Mouse (Mus musculus) CH12F3 (cell line): ENCODE results near the gene Myoz1.
"Not testable (repeated sequence)": the region's sequence is repeated elsewhere in the genome, so short reads cannot be mapped to it uniquely, and the experiment has no call there.

Source experiments
- in situ Hi-C: fragments of 300-500 bp; cut with MboI; formaldehyde crosslinking; loops from 2 replicates; pipeline ENCODE4 v1.14.3; 2020; ENCODE audit warnings: low sequenced_read_pairs

Gene Myoz1

DNA sequence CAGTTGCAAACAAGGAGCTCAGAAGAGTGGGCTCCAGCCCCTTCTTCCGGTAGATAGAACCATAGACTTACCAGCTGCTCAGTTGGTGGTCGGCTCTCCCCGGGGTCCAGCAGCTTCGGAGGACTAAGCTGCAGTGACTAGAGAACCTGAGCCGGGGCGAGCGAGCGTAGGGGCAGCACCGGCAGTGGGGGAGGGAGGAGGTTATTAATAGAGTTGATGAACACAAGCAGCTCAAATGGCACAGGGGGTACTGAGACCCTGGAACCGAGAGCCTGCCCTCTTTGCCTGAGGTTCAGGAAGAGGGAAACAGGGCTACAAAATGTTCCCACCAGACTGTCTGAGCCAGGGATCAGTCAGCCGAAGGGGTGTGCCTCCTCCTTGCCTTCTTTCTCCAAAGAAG, at the start of gene Myoz1:
Myoz1 (minus strand) TSS at position 180 of the 400 bp plus-strand sequence.
- in situ Hi-C loops: no loop called here

DNA sequence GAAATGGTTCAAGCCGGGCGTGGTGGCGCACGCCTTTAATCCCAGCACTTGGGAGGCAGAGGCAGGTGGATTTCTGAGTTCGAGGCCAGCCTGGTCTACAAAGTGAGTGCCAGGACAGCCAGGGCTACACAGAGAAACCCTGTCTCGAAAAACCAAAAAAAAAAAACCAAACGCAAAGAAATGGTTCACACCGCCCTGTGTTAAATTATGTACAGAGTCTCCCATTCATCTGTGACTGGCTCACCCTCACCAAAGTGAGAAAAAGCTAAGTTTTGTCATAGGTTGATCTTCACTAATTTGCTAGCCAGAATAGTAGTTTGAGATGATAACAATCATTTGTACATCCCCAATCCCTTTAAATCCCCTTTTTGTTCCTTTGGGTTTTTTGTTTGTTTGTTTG, 47.1 kb upstream of the Myoz1 start:
- in situ Hi-C loops: not testable (repeated sequence)

DNA sequence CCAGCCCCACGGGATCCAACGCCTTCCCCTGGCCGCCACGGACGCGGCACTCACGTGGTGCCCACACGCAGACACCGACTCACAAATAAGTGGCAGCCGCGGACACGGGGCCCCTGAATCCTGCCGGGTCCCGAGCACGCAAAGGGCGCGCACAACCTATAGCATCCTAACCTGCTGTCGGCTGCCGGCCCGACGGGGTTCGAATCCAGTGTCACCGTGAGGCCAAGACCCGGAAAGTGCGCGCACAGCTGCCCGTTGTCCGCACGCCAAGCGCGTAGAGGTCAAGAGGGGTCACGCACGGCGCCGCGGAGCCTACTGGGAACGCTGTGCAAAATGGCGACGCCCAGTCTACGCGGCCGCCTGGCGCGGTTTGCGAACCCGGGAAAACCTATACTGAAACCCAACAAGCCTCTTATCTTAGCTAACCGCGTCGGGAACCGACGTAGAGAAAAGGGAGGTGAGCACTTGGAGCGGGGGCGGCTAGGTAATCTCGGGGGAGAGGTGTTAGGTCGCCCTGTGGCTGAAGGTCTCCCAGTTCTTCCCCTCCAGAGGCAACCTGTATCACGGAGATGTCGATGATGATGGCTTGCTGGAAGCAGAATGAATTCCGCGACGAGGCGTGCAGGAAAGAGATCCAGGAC, 46.5 kb upstream of the Myoz1 start, which contains the start of gene Chchd1:
Chchd1 (plus strand) TSS at position 266 of the 641 bp plus-strand sequence.
- in situ Hi-C loops: no loop called here

DNA sequence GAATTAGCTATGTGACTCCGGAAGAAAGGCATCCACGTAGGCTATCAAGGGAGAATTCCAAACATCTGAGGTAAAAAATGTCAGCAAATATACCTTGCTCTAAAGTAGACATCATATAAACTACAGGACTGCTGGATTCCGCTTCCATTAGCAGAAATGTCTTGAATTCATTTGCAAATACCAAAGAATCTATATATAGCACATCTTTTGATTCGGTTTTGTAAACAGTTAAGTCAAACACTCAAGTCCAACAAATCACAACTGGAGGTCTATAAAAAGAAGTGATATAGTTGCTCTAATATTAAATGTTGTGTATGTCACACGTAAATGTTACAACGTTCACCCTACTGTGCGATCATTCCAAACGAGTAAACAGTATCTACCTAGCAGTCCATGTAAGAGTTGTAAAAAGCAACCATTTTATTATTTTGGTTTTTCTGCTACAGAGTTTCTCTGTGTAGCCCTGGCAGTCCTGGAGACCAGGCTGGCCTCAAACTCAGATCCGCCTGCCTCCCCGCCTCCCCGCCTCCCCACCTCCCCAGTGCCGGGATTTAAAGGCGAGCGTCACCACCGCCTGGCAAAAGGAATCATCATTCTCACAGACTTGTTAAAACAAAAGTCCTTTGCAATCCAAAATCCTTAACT, 45.9 kb upstream of the Myoz1 start:
- in situ Hi-C loops: no loop called here

DNA sequence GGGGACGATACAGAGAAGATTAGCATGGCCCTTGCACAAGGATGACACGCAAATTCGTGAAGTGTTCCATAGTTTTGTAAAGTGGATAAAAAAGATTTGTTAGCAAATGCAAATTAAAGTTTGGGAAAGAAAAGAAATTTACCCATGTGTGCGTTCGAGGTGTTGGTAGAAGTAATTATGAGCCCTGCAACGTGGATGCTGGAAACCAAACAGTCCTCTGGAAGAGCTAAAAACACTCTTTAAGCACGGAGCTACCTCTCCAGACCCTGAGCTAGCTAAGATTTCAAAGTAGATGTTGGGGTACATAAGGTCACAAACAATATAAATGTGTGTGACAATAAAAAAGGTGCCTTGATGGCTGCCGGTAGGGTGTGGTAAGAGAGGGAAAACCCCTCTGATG, 45.2 kb upstream of the Myoz1 start:
- in situ Hi-C loops: no loop called here

DNA sequence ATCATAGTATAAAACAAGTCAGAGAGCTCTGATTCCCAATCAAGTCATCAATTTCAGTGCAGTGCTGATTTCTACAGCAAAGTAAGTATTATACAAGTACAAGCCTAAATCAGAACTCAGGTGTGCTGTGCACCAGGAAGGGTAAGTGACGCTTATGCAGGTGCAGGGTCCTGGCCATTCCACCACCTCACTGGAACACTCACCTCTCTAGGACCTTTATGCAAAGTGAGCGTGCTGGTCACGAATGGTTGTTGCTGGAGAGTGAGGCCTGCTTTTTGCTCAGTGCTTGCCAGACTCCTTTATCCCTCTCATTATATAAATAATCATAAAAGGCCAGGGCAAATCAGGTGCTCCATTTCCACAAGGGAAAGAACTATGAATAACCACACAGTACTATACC, 44.0 kb upstream of the Myoz1 start:
- in situ Hi-C loops: no loop called here

DNA sequence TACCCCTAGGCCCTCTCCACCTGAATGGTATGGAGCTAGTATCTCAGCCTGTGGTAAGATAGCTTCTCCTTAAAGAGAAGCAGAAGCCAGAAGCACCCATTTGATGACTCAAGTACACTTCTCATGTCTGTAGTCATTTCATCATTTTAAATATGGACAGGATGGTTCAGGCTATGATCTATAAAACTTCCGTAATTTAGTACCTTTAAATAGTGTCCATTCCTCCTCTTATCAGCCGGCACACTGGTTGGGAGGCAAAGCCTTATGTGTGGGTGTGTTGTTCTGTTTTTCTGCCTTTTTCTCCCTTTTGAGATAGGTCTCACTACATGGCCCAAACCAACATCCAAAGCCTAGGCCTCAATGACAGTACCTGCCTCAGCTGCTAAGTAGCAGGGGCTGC, 42.2 kb upstream of the Myoz1 start:
- in situ Hi-C loops: no loop called here

DNA sequence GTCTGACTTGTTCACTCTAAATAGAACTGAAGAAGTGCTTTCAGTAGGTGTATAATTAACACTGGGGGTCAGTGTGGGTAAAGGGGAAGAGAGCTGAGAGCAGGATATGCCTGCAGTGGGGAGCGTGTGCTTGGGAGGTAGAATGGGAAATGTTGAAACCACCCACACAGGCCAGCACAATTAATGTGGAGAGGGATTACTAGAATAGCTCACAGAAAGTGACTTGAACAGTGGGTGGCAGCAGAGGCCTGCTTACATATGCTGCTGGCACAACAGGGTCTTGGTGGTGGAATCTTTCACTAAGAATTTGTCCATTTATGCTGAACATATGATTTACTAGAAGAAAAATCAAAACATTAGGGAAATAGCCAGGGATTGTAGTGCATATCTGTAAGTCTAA, 40.6 kb upstream of the Myoz1 start:
- in situ Hi-C loops: no loop called here

DNA sequence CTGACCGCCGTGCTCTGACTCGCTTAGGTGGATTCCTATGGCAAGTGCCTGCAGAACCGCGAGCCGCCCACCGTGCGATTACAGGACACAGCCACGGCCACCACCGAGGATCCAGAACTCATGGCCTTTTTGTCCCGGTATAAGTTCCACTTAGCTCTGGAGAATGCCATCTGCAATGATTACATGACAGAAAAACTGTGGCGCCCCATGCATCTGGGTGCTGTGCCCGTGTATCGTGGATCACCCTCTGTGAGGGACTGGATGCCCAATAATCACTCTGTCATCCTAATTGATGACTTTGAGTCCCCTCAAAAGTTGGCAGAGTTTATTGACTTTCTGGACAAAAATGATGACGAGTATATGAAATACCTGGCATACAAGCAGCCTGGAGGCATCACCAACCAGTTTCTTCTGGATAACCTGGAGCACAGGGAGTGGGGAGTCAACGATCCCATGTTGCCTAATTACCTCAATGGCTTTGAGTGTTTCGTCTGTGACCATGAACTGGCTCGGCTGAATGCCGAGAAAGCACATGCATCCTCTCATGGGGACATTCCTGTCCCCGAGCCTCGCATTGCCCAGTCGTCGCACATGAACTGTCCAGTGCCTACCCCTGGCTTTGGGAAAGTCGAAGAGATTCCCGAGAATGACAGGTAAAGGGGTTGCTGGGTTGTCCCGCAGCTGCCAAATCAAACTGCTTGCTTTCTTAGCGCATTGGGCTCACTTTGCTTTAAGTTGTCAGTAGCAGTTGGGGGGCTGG, 39.6 kb upstream of the Myoz1 start:
- in situ Hi-C loops: no loop called here

DNA sequence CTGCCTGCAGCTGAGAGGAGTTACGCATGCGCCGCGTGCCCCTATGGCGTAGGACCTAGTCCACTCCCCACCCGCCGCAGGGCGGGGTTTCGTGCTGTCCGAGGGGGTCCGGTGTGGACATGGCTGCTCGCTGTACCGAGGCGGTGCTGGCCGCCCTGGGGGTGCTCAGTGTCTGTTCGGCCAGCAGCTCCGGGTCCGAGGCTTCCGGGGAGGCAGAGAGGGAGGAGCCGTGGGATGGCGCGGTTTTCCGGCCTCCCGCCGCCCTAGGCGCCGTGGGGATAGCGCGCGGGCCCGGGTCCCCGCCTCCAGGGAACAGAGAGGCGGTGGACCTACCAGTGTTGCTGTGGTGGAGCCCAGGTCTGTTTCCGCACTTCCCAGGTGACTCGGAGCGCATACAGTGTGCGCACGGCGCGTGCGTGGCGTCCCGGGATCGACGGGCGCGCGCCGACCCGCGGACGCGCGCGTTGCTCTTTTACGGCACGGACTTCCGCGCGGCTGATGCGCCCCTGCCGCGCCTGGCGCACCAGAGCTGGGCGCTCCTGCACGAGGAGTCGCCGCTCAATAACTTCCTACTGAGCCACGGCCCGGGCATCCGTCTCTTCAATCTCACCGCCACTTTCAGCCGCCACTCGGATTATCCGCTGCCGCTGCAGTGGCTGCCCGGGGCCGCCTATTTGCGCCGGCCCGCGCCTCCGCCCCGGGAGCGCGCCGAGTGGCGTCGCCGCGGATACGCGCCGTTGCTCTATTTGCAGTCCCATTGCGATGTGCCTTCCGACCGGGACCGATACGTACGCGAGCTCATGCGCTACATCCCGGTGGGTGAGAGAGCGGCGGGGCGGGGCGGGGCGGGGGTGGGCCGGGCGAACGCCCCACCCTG, 38.8 kb upstream of the Myoz1 start, which contains the start of gene Fut11:
Fut11 (plus strand) TSS at position 85 of the 877 bp plus-strand sequence.
- in situ Hi-C loops: no loop called here

DNA sequence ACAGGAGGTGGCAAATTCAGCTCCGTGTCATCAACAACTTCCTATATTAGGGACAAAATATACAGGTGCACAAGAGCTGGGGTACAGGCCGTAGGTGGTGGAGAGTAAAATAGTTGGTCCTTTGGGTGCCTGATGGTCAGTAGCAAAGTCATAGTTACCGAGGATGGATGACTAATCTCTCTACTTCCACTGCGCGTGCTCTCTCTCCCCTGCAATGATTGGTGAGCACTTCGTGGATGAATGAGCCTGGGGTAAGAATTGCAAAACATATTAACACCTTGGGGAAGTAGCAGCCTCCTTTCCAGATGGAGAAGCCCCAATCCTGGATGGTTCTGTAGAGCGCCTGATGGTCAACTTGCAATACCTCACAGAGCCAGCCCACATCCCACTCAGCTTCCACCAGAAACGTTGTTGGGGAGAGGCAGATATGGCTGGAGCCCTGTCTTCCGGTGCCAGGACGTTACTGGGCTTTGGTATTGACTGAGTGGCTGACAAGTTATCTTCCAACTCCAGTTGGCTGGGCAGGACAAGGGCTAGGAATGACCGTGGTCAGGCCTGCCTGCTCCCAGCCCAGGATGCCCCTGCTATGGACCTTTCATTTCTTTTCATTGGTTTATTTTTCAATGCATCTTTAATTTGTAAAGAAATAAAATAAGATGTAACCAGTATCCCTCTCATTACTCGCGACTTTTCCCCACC, 38.0 kb upstream of the Myoz1 start:
- in situ Hi-C loops: no loop called here

DNA sequence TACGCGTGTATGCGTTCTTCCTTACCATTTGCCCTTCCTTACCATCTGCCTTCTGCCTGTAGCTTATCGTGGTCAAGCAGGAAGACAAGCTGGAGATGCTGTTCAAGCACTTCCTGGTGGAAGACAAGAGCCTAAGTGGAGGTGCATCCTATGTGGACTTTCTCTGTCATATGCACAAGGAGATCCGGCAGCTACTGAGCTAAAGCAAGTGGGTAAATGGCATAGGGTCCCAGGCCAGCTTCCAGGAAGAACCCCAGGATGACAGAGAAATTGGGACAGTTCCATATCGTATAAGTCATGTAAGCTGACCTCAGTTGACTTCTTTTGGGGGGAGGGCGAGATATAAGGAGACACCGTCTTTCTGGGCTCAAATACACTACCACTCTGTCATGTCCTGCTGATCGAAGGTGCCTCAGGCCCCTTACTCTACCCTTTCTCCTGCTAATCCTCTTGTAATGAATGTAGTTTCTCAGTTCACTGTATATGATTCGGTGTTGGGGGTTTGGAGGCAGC, 37.3 kb upstream of the Myoz1 start:
- in situ Hi-C loops: no loop called here

DNA sequence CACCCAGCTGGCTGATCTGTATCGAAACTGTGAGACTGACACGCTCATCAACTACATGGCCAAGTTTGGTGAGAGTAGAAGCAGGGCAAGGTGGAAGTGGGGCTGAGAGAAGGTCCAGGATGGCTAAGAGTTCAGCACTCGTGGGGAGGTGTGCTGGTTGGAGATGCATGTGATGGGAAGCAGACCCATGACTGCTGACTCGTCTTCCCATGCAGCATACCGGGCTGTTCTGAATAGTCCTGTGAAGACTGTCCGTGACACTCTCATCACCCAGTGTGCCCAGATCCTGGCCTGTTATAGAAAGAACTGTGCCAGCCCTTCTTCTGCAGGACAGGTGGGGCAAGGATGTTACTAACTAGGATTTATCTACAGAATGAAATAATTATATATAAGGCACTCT, 35.4 kb upstream of the Myoz1 start:
- in situ Hi-C loops: no loop called here

DNA sequence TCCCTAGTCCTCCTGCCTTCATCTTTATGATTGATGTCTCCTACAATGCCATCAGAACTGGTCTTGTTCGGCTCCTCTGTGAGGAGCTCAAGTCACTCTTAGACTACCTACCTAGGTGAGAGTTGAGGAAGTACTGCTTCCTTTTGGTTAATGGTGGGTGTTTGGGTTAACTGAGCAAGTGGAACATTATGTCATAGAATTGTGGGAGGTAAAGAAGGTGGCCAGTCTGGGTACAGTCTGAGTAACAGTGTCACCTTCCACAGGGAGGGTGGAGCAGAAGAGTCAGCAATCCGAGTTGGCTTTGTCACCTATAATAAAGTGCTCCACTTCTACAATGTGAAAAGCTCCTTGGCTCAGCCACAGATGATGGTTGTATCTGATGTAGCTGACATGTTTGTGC, 32.7 kb upstream of the Myoz1 start:
- in situ Hi-C loops: no loop called here

DNA sequence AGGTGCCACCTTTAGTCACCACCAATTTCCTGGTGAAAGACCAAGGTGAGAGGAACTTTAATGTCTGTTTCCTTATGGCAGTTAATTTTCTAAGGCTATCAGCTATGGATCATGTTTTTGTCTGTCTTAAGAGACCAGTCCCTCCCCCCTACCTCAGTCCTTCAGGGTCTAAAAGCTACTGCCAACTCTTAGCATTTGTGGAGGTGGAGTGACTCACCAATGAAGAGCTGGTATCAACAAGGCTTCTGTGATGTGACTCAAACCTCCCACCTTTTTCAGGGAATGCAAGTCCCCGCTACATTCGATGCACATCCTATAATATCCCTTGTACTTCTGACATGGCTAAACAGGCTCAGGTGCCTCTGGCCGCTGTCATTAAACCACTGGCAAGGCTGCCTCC, 30.2 kb upstream of the Myoz1 start:
- in situ Hi-C loops: no loop called here

DNA sequence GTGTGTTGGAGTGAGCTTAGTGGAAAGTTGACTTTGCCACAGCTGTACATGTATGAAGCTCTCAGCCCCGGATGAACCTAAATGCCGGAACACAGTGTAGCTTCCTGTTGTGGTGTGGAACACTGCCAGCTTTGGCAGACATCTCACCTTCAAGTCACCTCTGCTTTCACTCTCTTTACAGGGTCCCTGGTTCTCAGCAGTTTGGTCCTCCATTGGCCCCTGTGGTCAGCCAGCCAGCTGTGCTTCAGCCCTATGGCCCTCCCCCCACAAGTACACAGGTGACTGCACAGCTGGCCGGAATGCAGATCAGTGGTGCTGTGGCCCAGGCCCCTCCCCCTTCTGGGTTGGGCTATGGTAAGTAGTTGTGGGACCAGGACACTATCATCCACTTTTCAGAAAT, 26.2 kb upstream of the Myoz1 start:
- in situ Hi-C loops: no loop called here

DNA sequence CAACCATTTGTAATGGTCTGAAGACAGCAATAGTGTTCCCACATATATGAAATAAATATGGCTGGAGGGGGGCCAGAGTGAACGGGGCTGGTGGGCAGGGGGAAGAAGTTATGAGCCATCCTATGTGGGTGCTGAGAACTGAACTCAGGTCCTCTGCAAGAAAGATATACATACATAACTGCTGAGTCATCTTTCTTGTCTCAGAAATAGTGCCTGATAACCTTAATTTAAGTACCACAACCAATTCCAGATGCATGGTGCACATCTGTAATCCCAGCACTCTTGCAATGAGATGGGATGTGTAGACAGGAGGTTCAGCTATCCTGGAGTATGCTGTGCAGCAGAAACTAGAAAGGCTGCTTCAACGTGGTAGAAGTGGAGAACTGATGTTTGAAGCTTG, 25.4 kb upstream of the Myoz1 start:
- in situ Hi-C loops: no loop called here

DNA sequence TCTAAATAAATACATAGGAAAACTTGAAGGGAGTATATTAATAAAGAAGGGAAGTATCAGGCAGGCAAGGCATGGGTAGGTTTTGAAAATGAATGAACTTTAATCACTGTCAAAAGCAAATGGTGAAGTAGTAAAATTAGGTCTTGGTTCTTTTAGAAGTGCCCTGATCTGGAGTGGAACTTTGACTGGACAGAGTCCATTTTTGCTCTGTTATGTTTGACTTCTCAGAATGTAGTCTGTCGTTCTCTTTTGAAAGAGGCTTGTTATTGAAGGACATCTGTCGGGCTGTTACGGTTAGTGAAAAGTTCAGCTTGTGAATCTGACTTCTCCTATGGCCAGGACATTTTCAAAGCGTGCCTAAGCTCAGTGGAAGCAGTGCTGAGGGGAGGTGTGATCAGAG, 21.6 kb upstream of the Myoz1 start:
- in situ Hi-C loops: no loop called here

DNA sequence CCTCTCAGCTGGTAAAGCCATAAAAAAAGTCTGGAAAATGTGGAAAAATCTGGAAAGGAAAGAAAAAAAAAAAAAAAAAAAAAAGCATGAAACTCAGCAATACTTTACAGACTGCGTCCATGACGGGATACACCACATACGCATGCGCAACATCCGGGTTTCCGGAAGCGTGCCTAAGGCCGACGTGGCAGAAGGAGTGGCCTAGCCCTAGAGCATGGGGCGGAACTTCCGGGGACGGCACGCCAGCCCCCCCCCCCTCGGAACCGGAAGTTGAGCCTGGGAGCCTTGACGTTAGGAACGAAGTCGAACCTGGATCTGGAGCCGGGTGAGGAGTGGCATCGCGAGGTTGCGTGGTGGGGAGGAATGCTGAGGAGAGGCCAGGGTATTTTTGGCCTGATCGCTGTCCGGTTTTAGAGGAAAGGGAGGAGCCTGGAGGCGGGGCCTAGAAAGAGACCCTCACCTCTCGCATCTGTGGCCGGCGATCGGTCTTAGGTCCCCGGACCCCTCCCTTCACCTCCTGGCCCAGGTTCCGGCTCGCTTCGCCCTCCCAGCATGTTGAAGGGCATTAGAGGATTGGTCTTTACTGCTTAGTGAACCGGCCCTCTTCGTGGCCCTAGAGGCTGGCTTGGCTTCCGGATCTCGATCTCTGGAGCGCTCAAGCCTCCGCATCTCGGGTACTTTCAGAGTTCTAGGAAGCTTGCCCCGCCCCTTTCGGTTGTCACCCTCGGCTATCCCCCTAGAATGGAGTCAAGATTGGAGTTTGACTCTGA, 17.9 kb upstream of the Myoz1 start, which contains the start of gene Sec24c:
Sec24c (plus strand) TSS at position 245 of the 770 bp plus-strand sequence.
- in situ Hi-C loops: no loop called here

DNA sequence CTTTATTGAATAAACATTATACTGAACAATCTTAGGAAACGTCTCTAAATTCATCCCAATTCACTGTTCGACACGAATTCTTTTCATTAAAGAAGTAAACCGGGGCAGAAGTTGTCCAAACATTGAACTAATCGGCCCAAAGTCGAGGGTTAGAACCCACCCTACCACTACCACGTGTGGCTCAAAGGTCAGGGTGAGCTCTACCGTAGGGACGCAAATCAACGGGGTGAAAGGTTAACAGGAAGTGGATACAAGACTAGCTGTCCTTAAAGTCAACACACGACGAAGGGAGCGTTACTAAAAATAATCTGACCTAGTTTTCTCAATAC, 17.4 kb upstream of the Myoz1 start:
- in situ Hi-C loops: no loop called here
